Mouse (Mus musculus) embryonic facial prominence, embryonic 13.5 days (tissue): ENCODE measurements at regions not wholly inside any gene's neighbourhood (a gene's known extent, or its start where the extent isn't known, plus 50 kb on each side); places are given as distances from the start of the nearest gene placed in this dataset.

Experiments
- ATAC-seq: fragments of 200-750 bp; cut with Nextera tagmentation; 2 replicates; pipeline ENCODE4 v1.8.0; 2017; ENCODE audit warnings: low read depth; ENCODE audit not compliant: insufficient number of reproducible peaks, insufficient read depth, low FRiP score, low TSS enrichment
- H3K27ac ChIP-seq: fragments of 300-500 bp; sonication (generic); 2 replicates; pipeline ENCODE4 v1.5.1; 2015; ENCODE audit warnings: moderate library complexity, mild to moderate bottlenecking, inconsistent platforms
- H3K27me3 ChIP-seq: fragments of 300-500 bp; sonication (generic); 2 replicates; pipeline ENCODE4 v1.6.1; 2015; ENCODE audit warnings: mild to moderate bottlenecking, inconsistent platforms
- H3K36me3 ChIP-seq: fragments of 300-500 bp; sonication (generic); 2 replicates; pipeline ENCODE4 v1.6.1; 2015; ENCODE audit warnings: mild to moderate bottlenecking, inconsistent platforms
- H3K4me1 ChIP-seq: fragments of 300-500 bp; sonication (generic); 2 replicates; pipeline ENCODE4 v1.6.1; 2015; ENCODE audit warnings: inconsistent platforms
- H3K4me2 ChIP-seq: fragments of 300-500 bp; sonication (generic); 2 replicates; pipeline ENCODE4 v1.6.1; 2015; ENCODE audit warnings: moderate library complexity, mild to moderate bottlenecking, inconsistent platforms
- H3K4me3 ChIP-seq: fragments of 300-500 bp; sonication (generic); 2 replicates; pipeline ENCODE4 v1.5.1; 2015; ENCODE audit warnings: mild to moderate bottlenecking, inconsistent platforms
- H3K9ac ChIP-seq: fragments of 300-500 bp; sonication (generic); 2 replicates; pipeline ENCODE4 v1.6.1; 2015; ENCODE audit warnings: mild to moderate bottlenecking, inconsistent platforms
- H3K9me3 ChIP-seq: fragments of 300-500 bp; sonication (generic); 2 replicates; pipeline ENCODE4 v1.6.1; 2016; ENCODE audit warnings: inconsistent platforms
- WGBS: fragments of 180-500 bp; shearing (Covaris S2); methylation state at CpG from one replicate; pipeline ENCODE4 v1.1.7; 2015; ENCODE audit warnings: mixed read lengths; 5-methylcytosine and 5-hydroxymethylcytosine counted together

GRCm38 (mm10) chr17:89592826-89593225 is 317.4 kb downstream of the Gm10184 start:
- WGBS: 79% methylated on average over 3 of the region's 3 CpGs
- Histone ChIP-seq H3K27ac (no peak overlapping the region), H3K36me3 (no peaks in the 10 kb centered on the region), H3K4me1 (no peaks in the 10 kb centered on the region), H3K4me3 (no peak overlapping the region), H3K4me2 (no peak overlapping the region), H3K9me3 (no peaks in the 10 kb centered on the region), H3K9ac (no peak overlapping the region), H3K27me3 (no peaks in the 10 kb centered on the region)
- ATAC-seq: no peak

GRCm38 (mm10) chr17:89559506-89559905 is 350.7 kb downstream of the Gm10184 start:
- H3K4me2 ChIP-seq: no peak overlapping the region
- no peaks in the 10 kb centered on the region for H3K4me1 ChIP-seq
- no peak overlapping the region for H3K9ac ChIP-seq
- no peaks in the 10 kb centered on the region for H3K9me3 ChIP-seq
- ATAC-seq: no peak
- H3K4me3 ChIP-seq: no peak overlapping the region
- no peaks in the 10 kb centered on the region for H3K36me3 ChIP-seq
- H3K27ac ChIP-seq: no peak overlapping the region
- no peaks in the 10 kb centered on the region for H3K27me3 ChIP-seq

- Histone ChIP-seq H3K4me3 (no peak overlapping the region), H3K27ac (no peak overlapping the region), H3K4me1 (no peaks in the 10 kb centered on the region), H3K4me2 (no peak overlapping the region), H3K9ac (no peak overlapping the region), H3K27me3 (no peaks in the 10 kb centered on the region), H3K36me3 (no peaks in the 10 kb centered on the region), H3K9me3 (no peaks in the 10 kb centered on the region)
- ATAC-seq: no peak
- 47% methylated on average over 1 of the region's 1 CpGs for WGBS
Observed at GRCm38 (mm10) chr17:89554754-89555153, 354.3 kb upstream of the Fshr start.

GRCm38 (mm10) chr17:89553597-89553996 is 353.1 kb upstream of the Fshr start:
- WGBS: 84% methylated on average over 3 of the region's 3 CpGs
- no peak overlapping the region for H3K4me3 ChIP-seq
- no peak overlapping the region for H3K27ac ChIP-seq
- no peaks in the 10 kb centered on the region for H3K27me3 ChIP-seq
- H3K9ac ChIP-seq: no peak overlapping the region
- no peak overlapping the region for H3K4me2 ChIP-seq
- no peaks in the 10 kb centered on the region for H3K4me1 ChIP-seq
- no peaks in the 10 kb centered on the region for H3K36me3 ChIP-seq
- no peaks in the 10 kb centered on the region for H3K9me3 ChIP-seq
- ATAC-seq: no peak

- no peak overlapping the region for H3K9ac ChIP-seq
- no peaks in the 10 kb centered on the region for H3K4me1 ChIP-seq
- H3K27me3 ChIP-seq: no peaks in the 10 kb centered on the region
- H3K4me3 ChIP-seq: no peak overlapping the region
- 74% methylated on average over 3 of the region's 3 CpGs for WGBS
- H3K4me2 ChIP-seq: no peak overlapping the region
- no peak for ATAC-seq
- H3K36me3 ChIP-seq: no peaks in the 10 kb centered on the region
- no peaks in the 10 kb centered on the region for H3K9me3 ChIP-seq
- H3K27ac ChIP-seq: no peak overlapping the region
Observed at GRCm38 (mm10) chr17:89550758-89551157, 350.3 kb upstream of the Fshr start.

GRCm38 (mm10) chr17:89521912-89522311 is 321.4 kb upstream of the Fshr start:
- WGBS: 79% methylated on average over 4 of the region's 4 CpGs
- H3K4me3 ChIP-seq: no peak overlapping the region

GRCm38 (mm10) chr17:89519413-89519812 is 318.9 kb upstream of the Fshr start:
- WGBS: 73% methylated on average over 2 of the region's 2 CpGs
- no peaks in the 10 kb centered on the region for H3K9me3 ChIP-seq

More at GRCm38 (mm10) chr17:89521912-89522311, 321.4 kb upstream of the Fshr start:
- no peaks in the 10 kb centered on the region for H3K36me3 ChIP-seq
- H3K9me3 ChIP-seq: no peaks in the 10 kb centered on the region
- H3K27ac ChIP-seq: no peak overlapping the region
- no peak overlapping the region for H3K9ac ChIP-seq
- H3K4me1 ChIP-seq: no peaks in the 10 kb centered on the region
- H3K27me3 ChIP-seq: no peaks in the 10 kb centered on the region
- no peak overlapping the region for H3K4me2 ChIP-seq
- no peak for ATAC-seq

GRCm38 (mm10) chr17:89505288-89505687 is 304.8 kb upstream of the Fshr start:
- no peak overlapping the region for H3K4me2 ChIP-seq
- no peaks in the 10 kb centered on the region for H3K27me3 ChIP-seq
- H3K4me3 ChIP-seq: no peak overlapping the region
- ATAC-seq: no peak
- no peaks in the 10 kb centered on the region for H3K4me1 ChIP-seq
- no peaks in the 10 kb centered on the region for H3K36me3 ChIP-seq
- H3K27ac ChIP-seq: no peak overlapping the region
- H3K9me3 ChIP-seq: no peaks in the 10 kb centered on the region
- H3K9ac ChIP-seq: no peak overlapping the region
- WGBS: 83% methylated on average over 3 of the region's 3 CpGs

More at GRCm38 (mm10) chr17:89519413-89519812, 318.9 kb upstream of the Fshr start:
- no peaks in the 10 kb centered on the region for H3K36me3 ChIP-seq
- ATAC-seq: no peak
- H3K4me2 ChIP-seq: no peak overlapping the region
- H3K27ac ChIP-seq: no peak overlapping the region
- H3K27me3 ChIP-seq: no peaks in the 10 kb centered on the region
- no peaks in the 10 kb centered on the region for H3K4me1 ChIP-seq
- no peak overlapping the region for H3K9ac ChIP-seq
- H3K4me3 ChIP-seq: no peak overlapping the region

GRCm38 (mm10) chr17:89493547-89493946 is 293.1 kb upstream of the Fshr start:
- no peaks in the 10 kb centered on the region for H3K9me3 ChIP-seq

GRCm38 (mm10) chr17:89466486-89466885 is 266.0 kb upstream of the Fshr start:
- no peaks in the 10 kb centered on the region for H3K4me1 ChIP-seq
- H3K27me3 ChIP-seq: no peaks in the 10 kb centered on the region
- no peaks in the 10 kb centered on the region for H3K36me3 ChIP-seq
- H3K4me2 ChIP-seq: no peak overlapping the region
- H3K9me3 ChIP-seq: no peaks in the 10 kb centered on the region
- H3K4me3 ChIP-seq: no peak overlapping the region
- no peak for ATAC-seq
- WGBS: 84% methylated on average over 1 of the region's 1 CpGs
- no peak overlapping the region for H3K27ac ChIP-seq
- H3K9ac ChIP-seq: no peak overlapping the region

More at GRCm38 (mm10) chr17:89493547-89493946, 293.1 kb upstream of the Fshr start:
- Histone ChIP-seq H3K27ac (no peak overlapping the region), H3K4me2 (no peak overlapping the region), H3K27me3 (no peaks in the 10 kb centered on the region), H3K9ac (no peak overlapping the region), H3K36me3 (no peaks in the 10 kb centered on the region), H3K4me1 (no peaks in the 10 kb centered on the region), H3K4me3 (no peak overlapping the region)
- 68% methylated on average over 2 of the region's 2 CpGs for WGBS
- 0 out of 2 replicates have a peak, but pooled peaks have one; percentile 26 for ATAC-seq

- H3K27me3 ChIP-seq: no peaks in the 10 kb centered on the region
- 75% methylated on average over 5 of the region's 5 CpGs for WGBS
- no peaks in the 10 kb centered on the region for H3K36me3 ChIP-seq
- no peak overlapping the region for H3K9ac ChIP-seq
- no peak overlapping the region for H3K4me2 ChIP-seq
- no peak overlapping the region for H3K4me3 ChIP-seq
- H3K9me3 ChIP-seq: no peaks in the 10 kb centered on the region
- H3K4me1 ChIP-seq: no peaks in the 10 kb centered on the region
- ATAC-seq: no peak
- H3K27ac ChIP-seq: no peak overlapping the region
Observed at GRCm38 (mm10) chr17:89465883-89466282, 265.4 kb upstream of the Fshr start.

GRCm38 (mm10) chr17:89460438-89460837 is 260.0 kb upstream of the Fshr start:
- no peaks in the 10 kb centered on the region for H3K27me3 ChIP-seq
- H3K36me3 ChIP-seq: no peaks in the 10 kb centered on the region
- H3K4me2 ChIP-seq: no peak overlapping the region
- no peaks in the 10 kb centered on the region for H3K9me3 ChIP-seq
- H3K4me3 ChIP-seq: no peak overlapping the region
- WGBS: 66% methylated on average over 5 of the region's 5 CpGs
- no peak overlapping the region for H3K9ac ChIP-seq
- no peak overlapping the region for H3K27ac ChIP-seq
- no peak for ATAC-seq
- no peaks in the 10 kb centered on the region for H3K4me1 ChIP-seq

- ATAC-seq: no peak
Observed at GRCm38 (mm10) chr17:89454301-89454700, 253.8 kb upstream of the Fshr start.

More at GRCm38 (mm10) chr17:89454301-89454700, 253.8 kb upstream of the Fshr start:
- 71% methylated on average over 3 of the region's 3 CpGs for WGBS
- H3K27me3 ChIP-seq: no peaks in the 10 kb centered on the region
- no peaks in the 10 kb centered on the region for H3K9me3 ChIP-seq
- no peak overlapping the region for H3K9ac ChIP-seq
- H3K4me3 ChIP-seq: no peak overlapping the region
- no peak overlapping the region for H3K4me2 ChIP-seq
- no peak overlapping the region for H3K27ac ChIP-seq
- H3K4me1 ChIP-seq: no peaks in the 10 kb centered on the region
- H3K36me3 ChIP-seq: no peaks in the 10 kb centered on the region
